Mouse (Mus musculus): ENCODE results near the gene Ube2q2.
"Not testable (repeated sequence)": the region's sequence is repeated elsewhere in the genome, so short reads cannot be mapped to it uniquely, and the experiment has no call there.

Ube2q2 gene

DNA sequence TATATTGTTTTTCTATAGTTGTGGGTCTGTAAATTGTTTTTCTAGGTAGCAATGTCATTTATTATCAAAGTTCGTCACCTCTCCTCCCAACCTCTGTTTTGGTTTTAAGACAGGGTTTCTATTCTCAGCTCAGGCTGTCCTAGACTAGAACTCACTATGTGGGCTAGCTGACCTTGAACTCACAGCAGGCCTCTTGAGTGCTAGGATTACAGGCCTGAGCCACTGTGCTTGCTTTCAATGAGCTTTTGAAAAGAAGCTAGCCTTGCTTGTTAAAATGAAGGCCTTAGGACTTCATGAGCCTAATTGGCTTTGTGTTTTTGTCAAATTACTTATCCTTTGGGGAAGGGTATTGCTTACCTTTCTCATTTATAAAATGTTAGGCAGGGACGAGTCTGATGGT is 25.6 kb downstream of the Ube2q2 start:
- DNase-seq = no peak

DNA sequence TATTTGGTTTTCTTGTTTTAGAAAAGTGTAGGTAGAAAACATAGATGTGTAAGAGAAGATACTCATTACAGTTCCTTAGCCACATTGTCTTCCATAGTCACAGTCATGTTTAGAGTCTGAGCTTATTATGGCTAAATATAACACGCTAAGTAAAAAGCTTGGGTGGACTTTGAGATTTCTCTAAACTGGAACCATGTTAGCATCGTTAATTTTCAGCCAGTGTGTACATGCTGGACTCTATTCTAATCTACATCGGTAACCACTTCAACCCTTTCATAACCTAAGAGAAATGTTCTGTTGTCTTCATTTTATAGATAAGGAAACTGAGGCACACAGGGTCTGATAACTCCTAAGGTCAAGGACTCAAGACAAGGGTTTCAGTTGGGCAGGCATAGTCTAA is 47.2 kb downstream of the Ube2q2 start:
- no peak for DNase-seq

DNA sequence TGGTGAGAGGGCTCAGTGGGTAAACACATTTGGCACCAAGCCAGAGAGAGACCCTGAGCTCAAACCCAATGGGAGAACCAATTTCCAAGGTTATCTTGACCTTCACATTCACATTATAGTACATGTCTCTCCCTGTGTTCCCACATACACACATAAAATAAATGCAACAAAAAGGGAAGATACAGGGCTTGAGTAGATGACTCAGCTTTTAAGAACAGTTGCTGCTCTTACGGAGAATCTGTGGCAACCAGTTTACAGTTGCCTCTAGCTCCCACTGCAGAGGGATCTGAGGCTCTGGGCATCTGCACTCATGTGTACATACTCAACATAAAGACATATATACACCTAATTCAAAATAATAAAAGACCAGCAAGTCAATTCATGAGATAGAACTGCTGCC is 49.6 kb downstream of the Ube2q2 start:
- DNase-seq = no peak

DNA sequence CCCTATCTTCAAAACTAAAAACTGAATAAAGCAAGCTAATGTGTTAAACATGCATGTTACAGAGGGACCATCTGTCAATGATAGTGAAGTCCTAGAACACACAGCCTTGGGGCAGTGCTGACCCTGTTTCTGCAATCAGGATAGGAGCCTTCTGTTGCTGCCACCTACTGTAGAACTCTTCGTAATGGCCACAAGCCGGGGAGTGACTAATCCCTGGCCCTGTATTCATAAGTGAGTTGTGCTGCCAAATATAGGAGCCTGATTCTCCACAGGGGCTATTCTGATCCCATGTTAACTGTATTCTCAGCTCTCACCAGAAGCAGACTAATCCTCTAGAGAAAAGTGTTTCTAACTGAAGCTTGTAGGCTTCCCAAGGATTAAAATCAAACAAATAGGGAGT is 50.7 kb downstream of the Ube2q2 start:
- DNase-seq = peak; percentile 82

DNA sequence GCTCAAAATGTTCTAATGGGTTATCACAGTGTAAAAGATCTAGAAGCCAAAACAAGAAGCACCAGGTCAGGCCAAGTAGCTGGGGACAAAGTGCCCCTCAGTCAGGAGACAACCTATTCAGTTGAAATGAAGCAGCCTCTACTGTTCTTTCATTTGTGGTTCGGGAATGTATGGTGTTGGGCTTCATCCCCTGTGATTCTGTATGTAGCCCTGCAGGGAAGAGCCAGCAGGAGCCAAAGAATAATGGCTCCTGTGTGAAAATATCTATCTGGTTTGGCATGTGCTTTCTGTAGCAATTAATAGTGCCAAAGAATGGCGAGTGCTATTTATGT is 59.8 kb downstream of the Ube2q2 start:
- DNase-seq = no peak

DNA sequence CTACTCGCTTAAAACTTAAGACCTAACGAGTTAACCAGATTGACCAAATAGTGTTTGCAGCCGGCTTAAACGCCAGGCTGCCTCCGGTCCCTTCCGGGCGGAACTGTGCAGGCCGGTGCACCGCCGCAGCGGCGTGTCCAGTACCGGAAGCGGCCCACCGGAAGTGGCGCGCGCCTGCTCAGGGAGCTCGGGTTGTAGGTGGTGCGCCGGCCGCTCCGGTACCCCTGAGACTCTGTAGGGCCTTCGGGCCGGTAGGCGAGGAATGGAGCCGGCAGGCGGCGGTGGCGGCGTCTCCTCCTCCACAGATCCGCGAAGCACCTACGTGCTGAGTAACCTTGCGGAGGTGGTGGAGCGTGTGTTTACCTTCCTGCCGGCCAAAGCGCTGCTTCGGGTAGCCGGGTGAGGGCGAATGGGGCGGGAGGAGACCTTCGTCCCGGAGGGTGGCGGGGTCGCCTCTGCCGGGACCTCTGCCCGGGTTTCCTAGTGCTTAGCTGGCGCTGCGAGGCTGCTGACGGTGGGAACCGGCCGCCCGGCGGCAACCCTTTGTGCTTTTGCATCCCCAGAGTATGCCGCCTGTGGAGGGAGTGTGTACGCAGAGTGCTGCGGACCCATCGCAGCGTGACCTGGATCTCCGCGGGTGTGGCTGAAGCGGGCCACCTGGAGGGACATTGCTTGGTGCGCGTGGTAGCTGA is 60.3 kb downstream of the Ube2q2 start, which contains the start of gene Fbxo22:
Gene Fbxo22 (plus strand): TSS at position 136 of the 692 bp plus-strand sequence.
- peak; percentile 81 for DNase-seq

DNA sequence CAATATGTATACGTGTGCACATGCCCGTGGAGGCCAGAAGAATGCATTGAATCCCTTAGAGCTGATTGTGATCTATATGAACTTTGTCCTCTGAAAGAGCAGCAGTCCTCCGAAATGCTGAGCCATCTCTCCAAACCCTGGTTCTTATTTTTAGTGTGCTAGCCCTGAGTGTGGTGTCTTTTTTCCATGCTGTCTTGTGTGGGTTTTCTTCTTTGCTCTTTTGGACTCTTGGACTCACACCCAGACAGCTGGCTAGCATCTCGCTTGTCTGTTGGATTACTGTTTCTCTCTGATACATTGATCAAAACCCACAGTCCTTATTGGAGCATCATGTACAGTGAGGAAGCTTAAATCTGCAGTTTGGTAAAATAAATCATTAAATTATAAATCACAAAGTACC is 63.0 kb downstream of the Ube2q2 start:
- no peak for DNase-seq

DNA sequence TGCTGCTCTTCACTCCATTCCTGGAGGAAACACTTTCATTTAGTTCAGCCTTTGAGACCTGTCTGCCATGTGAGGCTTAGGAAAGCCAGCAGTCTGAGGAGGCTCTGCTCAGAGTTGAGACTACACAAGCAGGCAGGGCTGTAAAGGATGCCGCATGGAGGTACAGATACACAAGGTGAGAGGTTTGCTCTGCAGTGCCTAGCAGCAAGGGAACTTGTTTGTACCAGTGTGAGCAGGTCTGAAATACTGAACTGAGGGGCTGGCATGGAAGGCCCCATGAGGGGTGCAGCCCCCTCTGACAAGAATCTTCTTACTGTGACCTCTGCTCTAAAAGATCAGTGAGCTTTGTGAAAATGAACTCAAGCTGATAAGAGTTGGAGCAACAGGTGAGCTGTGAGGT is 64.7 kb downstream of the Ube2q2 start:
- DNase-seq = no peak

DNA sequence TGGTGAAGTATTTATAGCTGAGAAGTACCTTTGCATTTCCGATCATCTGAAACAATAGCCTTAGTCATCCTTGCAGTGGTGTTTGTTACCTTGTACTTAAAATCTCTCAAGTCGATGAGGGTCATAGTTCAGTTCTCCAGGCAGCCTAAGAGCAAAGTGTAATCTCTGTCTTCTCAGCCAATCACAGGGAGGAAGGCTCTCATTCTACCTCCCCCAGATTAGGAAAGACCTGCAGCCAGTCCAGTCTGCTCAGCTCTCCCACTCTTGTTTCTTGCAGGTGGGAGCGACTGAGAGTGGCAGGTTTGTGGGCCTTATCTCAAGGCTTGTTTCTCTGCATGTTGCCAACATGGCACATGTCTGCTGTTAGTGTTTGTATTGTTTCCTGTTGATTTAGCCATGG is 66.4 kb downstream of the Ube2q2 start:
- no peak for DNase-seq

DNA sequence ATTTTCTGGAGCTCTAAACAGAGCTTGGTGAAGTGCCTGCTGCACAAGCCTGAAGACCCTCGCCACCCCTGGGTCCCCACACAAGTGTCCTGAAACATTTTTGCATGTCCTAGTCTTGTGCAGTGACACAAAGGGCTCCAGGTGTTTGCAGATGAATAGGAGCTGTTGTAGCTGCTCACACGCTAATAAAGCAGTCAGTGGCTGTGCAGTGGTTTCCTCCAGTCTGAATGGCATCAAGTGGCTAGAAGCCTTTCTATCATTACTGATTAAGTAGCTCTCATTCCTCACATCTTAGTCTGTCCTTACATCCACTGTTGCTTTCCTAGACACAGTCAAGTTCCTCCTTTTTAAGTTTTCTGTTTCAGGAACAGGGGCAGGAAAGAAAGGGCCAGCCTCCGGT is 67.0 kb downstream of the Ube2q2 start:
- no peak for DNase-seq

DNA sequence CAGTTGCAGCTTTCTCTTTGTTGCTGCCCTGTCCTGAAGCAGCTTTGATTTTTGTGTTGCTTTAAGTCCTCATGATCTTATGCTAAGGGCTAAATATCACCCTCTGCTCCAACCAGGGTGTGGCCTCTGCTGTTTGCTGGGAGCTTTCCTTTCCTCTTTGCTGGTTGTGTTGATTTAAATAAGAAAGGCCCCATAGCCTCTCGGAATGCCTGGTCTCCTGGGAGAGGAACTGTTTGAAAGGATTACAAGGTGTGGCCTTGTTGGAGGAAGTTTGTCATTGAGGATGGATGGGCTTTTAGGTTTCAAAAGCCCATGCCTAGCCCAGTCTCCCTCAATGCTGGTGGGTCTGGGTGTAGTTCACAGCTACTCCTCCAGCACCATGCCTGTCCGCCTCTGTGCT is 67.4 kb downstream of the Ube2q2 start:
- DNase-seq = no peak

DNA sequence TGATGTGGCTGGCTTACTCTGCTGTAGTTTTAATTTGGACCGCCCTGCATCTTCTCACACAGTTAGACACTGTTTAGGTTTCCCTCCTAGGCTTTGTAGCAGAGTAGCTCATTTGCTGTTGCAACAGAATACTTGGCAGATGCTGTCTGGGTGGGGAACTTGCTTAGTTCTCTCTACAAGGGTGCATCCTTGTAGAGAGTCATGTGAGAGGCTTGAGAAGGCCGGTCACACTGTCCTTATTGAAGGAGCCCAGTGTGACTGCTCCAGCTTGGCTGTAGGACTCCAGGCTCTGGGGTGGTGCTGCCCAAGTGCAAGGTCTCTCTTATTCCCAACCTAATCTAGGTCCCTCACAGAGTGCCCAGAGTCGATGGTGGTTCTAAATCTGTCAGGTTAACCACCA is 68.7 kb downstream of the Ube2q2 start:
- no peak for DNase-seq

DNA sequence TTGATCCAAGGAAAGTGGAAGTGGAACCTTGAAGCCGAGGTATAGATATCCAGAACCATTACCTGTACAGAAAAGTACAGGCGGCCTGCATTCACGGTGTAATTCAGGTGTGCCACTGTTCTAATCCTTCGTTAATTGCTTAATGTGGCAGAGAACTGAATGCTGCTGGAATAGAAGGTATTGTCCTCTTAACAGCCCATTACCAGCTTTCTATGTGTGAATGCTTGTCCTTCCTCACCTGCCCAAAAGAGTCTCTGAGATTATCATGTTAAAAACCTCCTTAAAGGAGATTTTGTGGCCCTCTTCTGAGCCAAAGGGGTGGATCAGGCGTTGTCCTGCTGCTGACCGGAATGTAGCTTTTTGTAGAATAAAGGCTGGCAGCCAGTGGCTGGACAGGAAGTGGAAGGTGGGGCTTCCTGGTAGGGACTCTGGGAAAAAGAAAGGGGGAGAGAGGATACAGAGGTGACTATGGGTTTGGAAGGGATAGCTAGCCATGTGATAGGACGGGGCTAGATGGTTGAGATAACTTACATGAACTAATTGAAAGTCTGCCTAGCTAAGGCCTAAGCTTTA is 76.6 kb downstream of the Ube2q2 start:
- DNase-seq = no peak

DNA sequence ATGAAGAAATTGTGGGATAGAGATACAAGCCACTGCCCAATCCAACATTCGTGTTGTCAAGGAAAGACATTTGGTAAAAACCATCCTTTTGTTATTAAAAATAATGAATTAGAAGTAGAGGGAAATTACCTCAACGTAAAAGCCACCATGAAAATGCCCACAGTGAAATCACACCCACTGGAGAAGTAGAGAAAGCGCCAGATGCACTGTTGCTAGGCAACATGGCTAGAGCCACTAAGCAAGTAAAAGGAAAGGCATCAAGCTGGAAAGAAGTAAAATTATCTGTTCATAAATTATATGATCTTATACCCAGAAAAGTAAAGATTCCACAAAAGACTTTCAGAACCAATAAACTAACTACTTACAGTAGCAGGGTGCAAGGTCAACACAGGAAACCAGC is 77.6 kb downstream of the Ube2q2 start:
- no peak for DNase-seq

DNA sequence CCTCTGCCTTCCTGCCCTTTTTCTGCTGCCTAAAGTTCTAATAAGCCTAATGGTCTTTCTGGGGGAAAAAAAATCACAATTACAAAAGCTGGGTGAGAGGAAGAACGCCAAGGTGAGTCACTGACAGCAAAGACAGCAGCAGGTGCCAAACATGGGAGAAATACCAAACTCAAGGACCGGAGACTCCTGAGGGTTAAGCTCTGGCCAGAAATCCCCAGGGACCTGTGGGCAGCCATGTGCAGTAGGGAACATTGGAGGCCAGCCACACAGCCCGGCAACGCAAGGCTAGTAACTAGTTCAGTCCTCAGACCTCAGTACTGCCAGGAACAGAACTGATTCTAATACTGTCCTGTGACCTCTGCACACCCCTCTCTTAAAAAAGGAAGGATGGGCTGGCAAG is 79.5 kb downstream of the Ube2q2 start:
- no peak for DNase-seq

DNA sequence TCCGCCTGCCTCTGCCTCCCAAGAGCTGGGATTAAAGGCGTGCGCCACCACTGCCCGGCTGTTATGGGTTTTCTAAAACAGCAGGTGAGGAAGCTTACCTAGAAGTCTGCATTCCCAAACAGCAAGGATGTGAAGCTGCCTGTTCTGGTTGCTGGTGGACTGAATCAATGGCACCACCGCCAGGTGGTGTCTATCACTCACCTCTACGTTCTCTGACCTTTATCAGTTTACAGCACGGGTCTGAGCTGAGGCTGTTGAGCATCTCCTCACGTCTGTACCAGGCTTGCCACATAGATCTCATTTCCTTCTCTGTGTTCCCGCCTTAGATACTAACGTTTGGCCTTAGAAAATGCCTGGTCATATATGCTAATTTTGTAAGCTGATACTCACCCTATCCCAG is 80.4 kb downstream of the Ube2q2 start:
- no peak for DNase-seq

DNA sequence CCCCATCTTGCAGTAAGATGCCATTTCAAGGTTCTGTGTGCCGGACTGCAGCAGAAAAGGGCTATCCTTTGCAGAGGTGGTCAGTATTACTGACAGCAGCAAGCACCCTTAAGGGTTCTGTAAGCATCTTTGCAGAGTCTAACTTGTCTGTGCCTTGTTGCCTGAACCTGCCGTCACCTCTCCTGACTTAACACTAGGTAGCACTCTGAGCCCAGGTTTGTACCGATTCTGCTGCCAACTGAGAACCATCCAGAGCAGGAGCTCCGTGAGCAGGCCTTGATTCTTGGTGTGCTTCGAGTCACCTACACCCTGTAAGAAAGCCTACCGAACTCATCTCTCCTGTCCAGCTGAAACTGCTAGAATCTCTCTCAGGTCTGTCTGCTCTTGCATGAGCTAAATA is 82.9 kb downstream of the Ube2q2 start:
- peak; percentile 84 for DNase-seq

DNA sequence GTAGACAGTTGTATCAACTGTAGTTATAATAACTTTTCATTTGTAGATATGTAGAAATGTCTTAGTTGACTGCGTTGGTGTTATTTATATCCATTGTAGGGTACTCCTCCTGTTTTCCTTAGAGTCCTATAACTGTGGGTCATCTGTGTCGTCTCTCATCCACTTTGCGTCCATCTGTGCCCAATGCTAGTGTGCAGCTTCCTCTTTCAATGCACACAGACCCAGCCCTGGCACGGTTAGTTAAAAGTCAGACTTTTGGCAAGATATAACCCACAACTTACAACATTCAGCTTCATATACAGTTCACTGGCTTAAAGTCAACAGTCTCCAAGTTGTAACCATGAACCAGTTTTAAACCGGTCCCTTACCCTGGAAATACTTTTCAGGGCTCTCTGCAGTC is 83.5 kb downstream of the Ube2q2 start:
- no peak for DNase-seq

DNA sequence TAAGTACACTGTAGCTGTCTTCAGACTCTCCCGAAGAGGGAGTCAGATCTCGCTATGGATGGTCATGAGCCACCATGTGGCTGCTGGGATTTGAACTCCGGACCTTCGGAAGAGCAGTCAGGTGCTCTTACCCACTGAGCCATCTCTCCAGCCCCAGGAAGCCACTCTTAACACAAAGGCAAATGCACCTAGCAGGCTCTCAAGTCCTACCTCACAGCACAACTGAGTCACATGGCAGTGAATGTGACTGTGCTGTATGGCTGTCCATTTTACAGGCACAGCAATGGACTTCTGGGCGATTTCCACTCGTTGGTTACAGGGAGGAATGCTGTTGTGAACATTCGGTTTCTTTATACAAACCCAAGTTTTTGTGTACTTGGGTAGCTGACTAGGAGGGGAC is 83.9 kb downstream of the Ube2q2 start:
- DNase-seq = no peak

DNA sequence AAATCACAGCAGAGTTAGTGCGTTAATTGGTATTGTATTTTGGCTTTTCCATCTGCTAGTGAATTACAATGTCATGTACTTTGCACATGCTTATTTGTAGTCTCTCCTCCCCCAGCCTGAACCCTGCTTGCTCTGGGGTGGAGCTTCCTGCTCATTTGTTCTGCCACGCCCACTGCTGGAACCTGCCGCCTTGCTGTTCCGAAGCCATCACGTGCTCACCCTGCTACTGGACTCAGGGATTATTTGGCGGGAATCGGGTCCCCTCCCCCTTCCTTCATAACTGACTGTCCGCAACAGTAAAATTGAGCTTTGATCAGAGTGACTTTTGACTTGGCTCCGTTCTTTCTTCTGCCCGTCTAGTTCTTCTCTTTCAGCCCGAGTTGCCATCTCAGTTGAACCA is 84.4 kb downstream of the Ube2q2 start:
- DNase-seq = not testable (repeated sequence)

DNA sequence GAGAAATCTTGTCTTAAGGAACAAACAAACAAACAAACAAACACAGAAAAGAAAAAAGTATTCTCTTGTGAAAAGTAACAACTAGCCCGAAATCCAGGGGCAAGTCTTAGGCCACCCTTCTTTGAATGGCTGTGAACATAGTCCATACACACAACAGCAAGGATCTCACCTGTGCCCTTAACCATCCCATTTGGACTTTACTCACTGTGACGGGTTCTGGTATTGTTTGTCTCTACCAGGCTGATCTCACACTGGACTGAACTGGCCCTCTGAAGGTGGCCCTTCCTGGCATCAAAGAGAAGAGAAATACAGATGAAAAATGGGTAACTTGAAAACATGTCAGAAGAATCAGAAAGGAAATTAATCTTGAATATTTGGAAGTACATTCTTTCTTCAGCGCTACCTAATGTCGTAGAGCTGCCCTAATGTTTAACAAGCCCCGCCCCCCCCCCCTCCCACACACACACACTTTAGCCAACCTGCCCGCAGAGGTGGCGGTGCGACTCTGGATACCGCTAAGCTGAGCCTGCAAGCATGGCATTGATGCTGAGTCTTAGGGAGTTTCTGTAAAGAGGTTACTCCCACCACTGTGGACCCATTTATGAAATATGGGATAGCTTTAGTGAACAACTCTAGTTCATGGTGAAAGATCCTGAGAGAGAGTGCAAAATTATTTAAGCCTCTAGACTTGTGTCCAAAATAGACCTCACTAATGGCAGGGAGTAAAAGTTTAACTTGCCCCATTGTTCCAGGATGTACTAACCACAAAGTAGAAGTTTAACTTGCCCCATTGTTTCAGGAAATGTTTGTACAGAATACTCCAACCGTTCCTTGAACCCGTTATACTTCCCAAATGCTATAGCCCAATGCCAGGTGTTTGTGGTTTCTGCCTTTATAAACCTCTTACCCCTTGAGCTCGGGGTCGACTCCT is 87.8 kb downstream of the Ube2q2 start:
- DNase-seq = no peak

DNA sequence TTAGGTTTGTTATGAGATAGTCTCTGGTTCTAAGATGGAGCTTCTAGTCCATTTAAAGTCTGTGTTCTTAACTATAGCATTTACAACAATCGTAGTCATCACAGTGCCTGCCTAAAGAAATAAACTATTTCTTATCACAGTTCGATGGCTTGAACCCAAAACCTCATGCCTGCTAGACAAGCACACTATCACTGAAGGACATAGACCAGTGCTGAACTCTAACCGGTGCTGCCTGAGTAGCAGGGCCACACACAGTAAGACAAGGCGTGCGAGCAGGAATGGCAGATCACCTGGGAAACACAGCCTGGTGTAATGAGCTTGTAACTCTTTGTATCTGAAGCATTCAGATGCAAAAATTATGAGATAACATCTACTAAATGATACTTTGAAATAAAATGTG is 92.2 kb downstream of the Ube2q2 start:
- DNase-seq = no peak

DNA sequence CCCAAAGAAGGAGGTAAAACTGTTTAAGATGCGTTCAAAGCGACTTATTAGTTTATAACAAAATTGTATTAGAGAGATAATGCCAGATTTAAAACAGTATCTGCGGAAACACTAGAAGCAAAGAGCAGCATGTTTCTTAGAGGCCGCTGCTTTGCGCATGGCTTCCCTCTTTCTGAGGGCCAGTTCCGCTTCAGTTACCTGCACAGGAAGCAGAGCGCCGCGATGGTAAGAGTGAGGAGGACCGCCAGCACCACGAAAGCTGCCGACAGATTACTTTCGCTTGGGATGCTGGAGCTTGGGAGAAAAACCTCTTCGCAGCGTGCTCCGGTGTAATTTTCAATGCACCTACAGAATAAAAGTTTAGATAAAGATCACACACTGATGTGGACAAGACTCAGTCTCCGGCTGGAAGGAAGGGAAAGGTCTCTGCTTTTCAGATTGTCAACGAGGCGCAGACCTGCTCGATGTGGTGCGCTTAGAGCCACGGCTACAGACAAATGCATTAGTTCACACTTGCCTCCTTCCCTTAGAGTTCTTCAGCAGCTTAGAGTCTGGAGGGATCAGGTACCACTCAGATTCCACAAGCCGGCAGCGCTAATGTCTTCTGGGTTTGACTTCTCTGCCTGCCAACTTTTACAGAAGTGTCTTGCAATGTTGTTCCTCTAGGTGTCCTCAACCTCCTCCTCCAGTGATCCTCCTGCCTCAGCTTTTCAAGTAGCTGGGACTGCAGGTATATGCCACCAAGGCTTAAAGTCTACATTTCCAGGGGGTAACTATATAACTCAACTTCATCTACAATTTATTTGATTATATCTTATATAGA is 93.4 kb downstream of the Ube2q2 start:
- no peak for DNase-seq

Data from cerebellum, adult 9-10 months (tissue).